Comparison of ENCODE assay signal across 10 mouse cellular contexts in genomic region chr5:122611651-122612050, GRCm38 (mm10). TPM values are rescaled to one million over a fixed set of nuclear protein-coding genes. Genes with fewer than 3 reads are reported as not detected.
DNase-seq lines count a peak whose midpoint lies in the region; ATAC-seq and TF ChIP-seq lines count a peak whose summit lies in the region.
"Had no signal": no experiment of that assay in that cellular context is flagged by ENCODE, and none has a peak within 500 bp of the region (broad histone marks: within the 10 kb centered on the region; RNA-seq: fewer than 3 reads in every experiment).

No protein-coding gene starts in this region.

- ATAC-seq in forebrain, embryonic 12.5 days (ENCODE audit: low FRiP score): no peak
- ATAC-seq in forebrain, embryonic 11.5 days (replicated peaks; ENCODE audit: low FRiP score): no peak
- ATAC-seq in kidney, postnatal 0 days (replicated peaks; ENCODE audit: low FRiP score, low read depth): no peak
- ATAC-seq in neural tube, embryonic 14.5 days (ENCODE audit: low read depth): no peak

- TF ChIP-seq CTCF in kidney, postnatal 0 days (IDR thresholded peaks at IDR 0.05; ENCODE audit: low read depth): no peak

- H3K9ac ChIP-seq in forebrain, embryonic 12.5 days: no peak overlapping the region
- no peak overlapping the region for H3K9ac ChIP-seq in forebrain, embryonic 11.5 days (ENCODE audit: low read length)
- no peak overlapping the region for H3K9ac ChIP-seq in kidney, postnatal 0 days (ENCODE audit: low read depth, low read length)
- no peak overlapping the region for H3K9ac ChIP-seq in neural tube, embryonic 14.5 days (replicated peaks; ENCODE audit: low read depth, low read length)

- peaks cover 20% of the 10 kb centered on the region for H3K4me1 ChIP-seq in forebrain, embryonic 12.5 days
- no peaks in the 10 kb centered on the region; the same call in 1 of the 2 replicates for H3K4me1 ChIP-seq in forebrain, embryonic 11.5 days (replicated peaks; ENCODE audit: control insufficient read depth, insufficient read depth, low read length)
- H3K4me1 ChIP-seq in kidney, postnatal 0 days (replicated peaks; ENCODE audit: insufficient read depth, low read length): peaks cover 20% of the 10 kb centered on the region
- H3K4me1 ChIP-seq in neural tube, embryonic 14.5 days (ENCODE audit: control insufficient read depth, insufficient read depth, low read length): 0 out of 2 replicates have a peak, but pooled peaks cover 3% of the 10 kb centered on the region

- H3K4me3 ChIP-seq in forebrain, embryonic 12.5 days (replicated peaks): no peak overlapping the region
- H3K4me3 ChIP-seq in forebrain, embryonic 11.5 days (ENCODE audit: low read depth, low read length): no peak overlapping the region
- no peak overlapping the region for H3K4me3 ChIP-seq in kidney, postnatal 0 days (replicated peaks; ENCODE audit: low read depth, low read length)
- H3K4me3 ChIP-seq in neural tube, embryonic 14.5 days (ENCODE audit: low read depth, low read length): no peak overlapping the region

- 62% methylated on average over 5 of the region's 5 CpGs for WGBS in forebrain, embryonic 12.5 days
- WGBS in forebrain, embryonic 11.5 days: 70% methylated on average over 5 of the region's 5 CpGs
- WGBS in kidney, postnatal 0 days: 45% methylated on average over 5 of the region's 5 CpGs
- WGBS in neural tube, embryonic 14.5 days: 73% methylated on average over 5 of the region's 5 CpGs

- no peak for DNase-seq in forebrain, embryonic 11.5 days (ENCODE audit: low spot score)
- DNase-seq in kidney, postnatal 0 days (ENCODE audit: low spot score): peak; percentile 52
- no peak for DNase-seq in kidney, postnatal 14 days
- DNase-seq in fibroblast of lung, adult 2 months (ENCODE audit: low read depth): peak; percentile 40
- no peak for DNase-seq in natural killer cell, adult 2 months (ENCODE audit: low spot score in 2 of 2)
- DNase-seq in adrenal gland, adult 18-20 months (ENCODE audit: low spot score in 2 of 2): no peak
- DNase-seq: cerebellum, postnatal 36 days; kidney, adult 11 months had no signal

- peaks cover 18% of the 10 kb centered on the region; the same call in 1 of the 2 replicates for H3K36me3 ChIP-seq in forebrain, embryonic 12.5 days (replicated peaks)
- H3K36me3 ChIP-seq in forebrain, embryonic 11.5 days (ENCODE audit: control insufficient read depth, insufficient read depth, low read length): no peaks in the 10 kb centered on the region; the same call in none of the 2 replicates
- H3K36me3 ChIP-seq in kidney, postnatal 0 days (ENCODE audit: insufficient read depth, low read length): no peaks in the 10 kb centered on the region
- H3K36me3 ChIP-seq in neural tube, embryonic 14.5 days (ENCODE audit: control insufficient read depth, insufficient read depth, low read length): peaks cover 5% of the 10 kb centered on the region; the same call in 1 of the 2 replicates

- 0 out of 2 replicates have a peak overlapping the region, but pooled peaks have one; percentile 15 for H3K27ac ChIP-seq in forebrain, embryonic 12.5 days
- H3K27ac ChIP-seq in forebrain, embryonic 11.5 days (ENCODE audit: low read depth, low read length): no peak overlapping the region
- peak overlapping the region; percentile 57 for H3K27ac ChIP-seq in kidney, postnatal 0 days
- H3K27ac ChIP-seq in neural tube, embryonic 14.5 days (ENCODE audit: low read depth, low read length): peak overlapping the region; percentile 10; the same call in 1 of the 2 replicates

- H3K4me2 ChIP-seq in forebrain, embryonic 12.5 days: no peak overlapping the region
- no peak overlapping the region for H3K4me2 ChIP-seq in forebrain, embryonic 11.5 days (ENCODE audit: low read depth, low read length, severe bottlenecking)
- no peak overlapping the region for H3K4me2 ChIP-seq in kidney, postnatal 0 days (ENCODE audit: low read length)
- H3K4me2 ChIP-seq in neural tube, embryonic 14.5 days (ENCODE audit: low read depth, low read length): no peak overlapping the region

- no peaks in the 10 kb centered on the region for H3K27me3 ChIP-seq in forebrain, embryonic 12.5 days
- no peaks in the 10 kb centered on the region for H3K27me3 ChIP-seq in forebrain, embryonic 11.5 days (ENCODE audit: control insufficient read depth, insufficient read depth, low read length)
- H3K27me3 ChIP-seq in kidney, postnatal 0 days (ENCODE audit: insufficient read depth, low read length): no peaks in the 10 kb centered on the region
- H3K27me3 ChIP-seq in neural tube, embryonic 14.5 days (ENCODE audit: control insufficient read depth, insufficient read depth, low read length): no peaks in the 10 kb centered on the region; the same call in 1 of the 2 replicates

- no peaks in the 10 kb centered on the region for H3K9me3 ChIP-seq in forebrain, embryonic 12.5 days
- H3K9me3 ChIP-seq in forebrain, embryonic 11.5 days (ENCODE audit: control insufficient read depth, low read length): no peaks in the 10 kb centered on the region
- no peaks in the 10 kb centered on the region for H3K9me3 ChIP-seq in kidney, postnatal 0 days (replicated peaks; ENCODE audit: low read length)
- H3K9me3 ChIP-seq in neural tube, embryonic 14.5 days (ENCODE audit: control insufficient read depth, low read length): no peaks in the 10 kb centered on the region

RNA-seq across cellular contexts. Expression of gene Ift81, which starts 2.7 kb away (rescaled TPM):
- polyA plus RNA-seq in forebrain, embryonic 12.5 days (2016; fragmentation: Nextera tagmentation; extraction: Ambion mirVana): 54.7 and 55.6 TPM in 2 replicates
- polyA plus RNA-seq in forebrain, embryonic 11.5 days (2014; fragmentation: Nextera tagmentation; extraction: Ambion mirVana): 49.4 TPM in 2 replicates
- 37.1 and 39.1 TPM in 2 replicates for polyA plus RNA-seq in kidney, postnatal 0 days (2015; fragmentation: Nextera tagmentation; extraction: Ambion mirVana)
- polyA plus RNA-seq in neural tube, embryonic 14.5 days (2014; fragmentation: Nextera tagmentation; extraction: Ambion mirVana): 55.4 and 68.6 TPM in 2 replicates
- total RNA-seq in adrenal gland, adult 18-20 months (2021): 10 to 100 TPM; 10.9 to 18.3 TPM

RNA-seq across cellular contexts. Expression of gene P2rx7, which starts 32.1 kb away (rescaled TPM):
- polyA plus RNA-seq in forebrain, embryonic 12.5 days (2016; fragmentation: Nextera tagmentation; extraction: Ambion mirVana): 0.77 and 0.90 TPM in 2 replicates
- polyA plus RNA-seq in forebrain, embryonic 11.5 days (2014; fragmentation: Nextera tagmentation; extraction: Ambion mirVana): 0.32 and 0.77 TPM in 2 replicates
- 1.4 and 2.3 TPM in 2 replicates for polyA plus RNA-seq in kidney, postnatal 0 days (2015; fragmentation: Nextera tagmentation; extraction: Ambion mirVana)
- polyA plus RNA-seq in neural tube, embryonic 14.5 days (2014; fragmentation: Nextera tagmentation; extraction: Ambion mirVana): 3.2 and 5.3 TPM in 2 replicates
- 1 to 10 TPM; 1.6 to 4.0 TPM for total RNA-seq in adrenal gland, adult 18-20 months (2021)

Comparison
In these comparisons a context has a peak if more than half of its experiments do, and no peak if none do; other contexts are left out.
1. DNase-seq: peak in kidney, postnatal 0 days (single experiment) and fibroblast of lung, adult 2 months (single experiment); none in forebrain, embryonic 11.5 days (single experiment), kidney, postnatal 14 days (single experiment), natural killer cell, adult 2 months (0 of 2) and adrenal gland, adult 18-20 months (0 of 2).